Mouse (Mus musculus): ENCODE results near the gene Zfp598. TPM values are rescaled to one million over a fixed set of nuclear protein-coding genes. Genes with fewer than 3 reads are reported as not detected.

The Zfp598 gene
- 11.9 and 17.0 TPM in 2 replicates for polyA plus RNA-seq (2015; fragmentation: Nextera tagmentation; extraction: Ambion mirVana)

DNA sequence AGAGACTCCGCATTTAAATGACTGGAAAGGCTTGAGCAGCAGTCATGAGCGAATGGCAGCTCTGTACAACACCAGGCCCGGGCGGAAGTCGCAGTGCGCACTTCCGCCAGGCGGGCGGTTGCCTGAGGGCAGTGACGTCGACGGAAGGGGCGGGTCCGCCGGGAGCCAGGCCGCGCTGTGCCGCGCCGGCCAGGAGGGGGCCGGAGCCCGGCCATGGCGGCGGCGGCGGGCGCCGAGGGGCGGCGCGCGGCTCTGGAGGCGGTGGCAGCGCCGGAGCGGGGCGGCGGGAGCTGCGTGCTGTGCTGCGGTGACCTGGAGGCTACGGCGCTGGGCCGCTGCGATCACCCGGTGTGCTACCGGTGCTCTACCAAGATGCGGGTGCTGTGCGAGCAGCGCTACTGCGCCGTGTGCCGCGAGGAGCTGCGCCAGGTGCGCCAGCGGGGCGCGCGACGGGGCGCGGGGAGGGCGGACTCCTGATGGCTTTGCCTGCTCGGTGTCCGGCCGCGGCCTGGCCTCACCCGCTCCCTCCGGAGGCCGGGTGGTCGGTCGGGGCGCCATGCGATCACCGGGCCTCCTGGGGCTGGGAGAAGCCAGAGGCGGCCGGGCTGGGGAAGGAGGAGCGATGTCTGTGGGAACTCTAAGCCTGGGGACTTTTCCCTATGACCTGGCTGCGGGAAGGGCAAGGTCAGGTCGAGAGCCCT, at the start of gene Zfp598:
Gene Zfp598 (plus strand): TSS at position 143 of the 701 bp plus-strand sequence.
- peak within 1 kb of the TSS; percentile 97 for H3K9ac ChIP-seq (ENCODE audit: low read length)
- H3K27ac ChIP-seq (ENCODE audit: low read length): peak within 1 kb of the TSS; percentile 87
- peak within 1 kb of the TSS; percentile 91 for H3K4me3 ChIP-seq (ENCODE audit: low read length)
- H3K4me2 ChIP-seq (ENCODE audit: low read depth, low read length): peak within 1 kb of the TSS; percentile 79
- no peaks in the 10 kb centered on the region for H3K9me3 ChIP-seq (replicated peaks; ENCODE audit: control insufficient read depth, low read length)
- H3K27me3 ChIP-seq (ENCODE audit: control insufficient read depth, insufficient read depth, low read length): no peaks in the 10 kb centered on the region
- ATAC-seq (replicated peaks; ENCODE audit: extremely low read depth, insufficient read depth, low FRiP score): peak; percentile 98
- WGBS: 0% methylated on average over 76 of the region's 80 CpGs
- H3K4me1 ChIP-seq (ENCODE audit: control insufficient read depth, insufficient read depth, low read length): peaks cover 30% of the 10 kb centered on the region
- no peaks in the 10 kb centered on the region for H3K36me3 ChIP-seq (ENCODE audit: control insufficient read depth, insufficient read depth)

DNA sequence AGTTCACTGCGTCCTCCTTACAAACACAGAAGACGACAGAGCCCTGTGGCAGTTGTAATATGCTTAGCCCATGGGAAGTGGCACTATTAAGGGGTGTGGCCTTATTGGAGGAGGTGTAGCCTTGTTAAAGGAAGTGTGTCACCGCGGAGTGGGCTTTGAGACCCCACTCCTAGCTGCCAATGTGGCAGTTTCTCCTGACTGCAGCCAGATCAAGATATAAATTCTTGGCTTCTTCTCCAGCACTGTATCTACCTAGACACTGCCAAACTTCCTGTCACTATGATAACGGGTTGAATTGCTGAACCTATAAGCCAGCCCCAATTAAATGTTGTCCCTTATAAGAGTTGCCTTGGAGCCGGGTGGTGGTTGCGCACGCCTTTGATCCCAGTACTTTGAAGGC, 44.0 kb upstream of the Zfp598 start:
- H3K4me1 ChIP-seq (ENCODE audit: control insufficient read depth, insufficient read depth, low read length): no peaks in the 10 kb centered on the region
- no peak overlapping the region for H3K4me2 ChIP-seq (ENCODE audit: low read depth, low read length)
- peaks cover 59% of the 10 kb centered on the region for H3K36me3 ChIP-seq (ENCODE audit: control insufficient read depth, insufficient read depth)
- no peaks in the 10 kb centered on the region for H3K27me3 ChIP-seq (ENCODE audit: control insufficient read depth, insufficient read depth, low read length)
- H3K9ac ChIP-seq (ENCODE audit: low read length): no peak overlapping the region
- H3K27ac ChIP-seq (ENCODE audit: low read length): no peak overlapping the region
- WGBS: 90% methylated on average over 8 of the region's 8 CpGs
- H3K9me3 ChIP-seq (replicated peaks; ENCODE audit: control insufficient read depth, low read length): no peaks in the 10 kb centered on the region
- ATAC-seq (replicated peaks; ENCODE audit: extremely low read depth, insufficient read depth, low FRiP score): no peak
- H3K4me3 ChIP-seq (ENCODE audit: low read length): no peak overlapping the region

DNA sequence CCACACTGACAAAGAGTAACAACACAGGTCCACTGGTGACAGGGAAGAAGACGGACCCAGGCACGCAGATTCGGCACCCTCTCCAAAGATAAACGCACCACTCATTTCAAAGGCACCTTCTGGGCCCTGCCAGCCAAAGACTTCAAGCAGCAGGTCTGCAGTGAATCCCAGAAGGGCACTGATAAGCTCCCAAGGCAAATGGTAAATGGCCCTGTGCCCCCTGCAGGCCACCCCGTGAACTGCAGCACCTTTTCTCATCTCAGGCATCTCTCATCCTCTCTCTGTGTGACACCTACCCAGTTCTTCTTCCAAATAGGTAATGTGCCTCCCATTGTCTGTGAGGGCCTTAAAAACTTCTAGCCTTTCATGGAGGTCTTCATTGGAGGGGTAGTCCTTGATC, 40.8 kb upstream of the Zfp598 start:
- WGBS: 29% methylated on average over 5 of the region's 5 CpGs
- ATAC-seq (replicated peaks; ENCODE audit: extremely low read depth, insufficient read depth, low FRiP score): no peak
- H3K36me3 ChIP-seq (ENCODE audit: control insufficient read depth, insufficient read depth): peaks cover 39% of the 10 kb centered on the region

DNA sequence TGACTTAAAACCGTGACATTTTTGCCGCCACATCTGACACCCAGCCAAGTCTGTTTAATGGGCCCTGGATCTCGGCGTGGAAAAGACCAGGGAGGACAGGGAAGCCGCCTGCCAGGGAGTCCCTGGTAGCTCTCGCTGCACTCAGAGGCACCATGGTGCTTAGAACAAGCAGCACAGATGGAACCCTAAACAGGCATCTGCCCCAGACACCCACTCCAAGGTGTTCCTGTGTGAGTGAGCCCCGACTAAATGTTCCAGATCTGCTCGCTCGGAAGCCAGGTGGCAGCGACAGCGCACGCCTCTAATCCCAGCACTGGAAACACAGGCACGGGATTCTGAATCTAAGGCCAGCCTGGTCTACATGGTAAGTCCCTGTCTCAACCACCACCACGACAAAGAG, 39.4 kb upstream of the Zfp598 start:
- peaks cover 33% of the 10 kb centered on the region for H3K36me3 ChIP-seq (ENCODE audit: control insufficient read depth, insufficient read depth)
- no peak overlapping the region for H3K27ac ChIP-seq (ENCODE audit: low read length)
- H3K9ac ChIP-seq (ENCODE audit: low read length): no peak overlapping the region
- peaks cover 18% of the 10 kb centered on the region for H3K4me1 ChIP-seq (ENCODE audit: control insufficient read depth, insufficient read depth, low read length)
- no peak overlapping the region for H3K4me2 ChIP-seq (ENCODE audit: low read depth, low read length)
- H3K27me3 ChIP-seq (ENCODE audit: control insufficient read depth, insufficient read depth, low read length): 0 out of 2 replicates have a peak, but pooled peaks cover 2% of the 10 kb centered on the region
- H3K4me3 ChIP-seq (ENCODE audit: low read length): no peak overlapping the region
- 90% methylated on average over 14 of the region's 14 CpGs for WGBS
- H3K9me3 ChIP-seq (replicated peaks; ENCODE audit: control insufficient read depth, low read length): no peaks in the 10 kb centered on the region
- no peak for ATAC-seq (replicated peaks; ENCODE audit: extremely low read depth, insufficient read depth, low FRiP score)

More for the DNA sequence above, 40.8 kb upstream of the Zfp598 start:
- Histone ChIP-seq H3K4me2 (ENCODE audit: low read depth, low read length) (no peak overlapping the region), H3K9ac (ENCODE audit: low read length) (no peak overlapping the region), H3K27ac (ENCODE audit: low read length) (no peak overlapping the region), H3K4me3 (ENCODE audit: low read length) (no peak overlapping the region), H3K27me3 (ENCODE audit: control insufficient read depth, insufficient read depth, low read length) (no peaks in the 10 kb centered on the region), H3K9me3 (replicated peaks; ENCODE audit: control insufficient read depth, low read length) (no peaks in the 10 kb centered on the region), H3K4me1 (ENCODE audit: control insufficient read depth, insufficient read depth, low read length) (peaks cover 14% of the 10 kb centered on the region)

DNA sequence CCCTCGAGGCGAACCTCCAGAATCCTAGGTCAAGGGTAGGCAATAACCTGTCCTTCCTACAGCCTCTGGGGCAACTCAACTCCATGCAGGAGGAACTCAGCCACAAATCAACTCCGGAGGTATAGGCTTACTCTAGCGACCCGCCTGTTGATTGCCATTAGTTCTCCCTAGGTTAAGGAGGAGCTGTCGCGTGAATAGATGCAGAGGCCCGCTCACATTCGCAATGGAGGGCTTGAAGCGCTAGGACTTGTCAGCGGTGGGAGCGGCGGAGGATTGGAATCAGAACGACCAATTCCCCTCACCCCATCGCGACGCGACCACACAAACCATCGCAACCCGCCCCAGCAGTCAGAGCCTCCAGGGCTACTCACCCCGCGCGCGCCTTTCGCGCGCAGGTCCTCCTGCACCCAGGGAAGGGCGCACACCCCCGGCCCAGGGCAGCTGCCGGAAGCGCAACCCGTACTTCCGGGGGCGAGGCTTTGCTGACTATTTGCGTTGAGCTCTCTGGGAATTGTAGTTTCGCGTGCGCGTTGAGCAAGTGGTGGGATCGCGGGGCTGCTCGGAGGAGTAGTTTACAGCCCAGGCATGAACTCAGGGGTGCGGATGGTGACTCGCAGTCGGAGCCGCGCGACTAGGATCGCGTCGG, 37.2 kb upstream of the Zfp598 start, which contains the start of the genes Tsc2 and Nthl1:
Gene Tsc2 (minus strand): TSS at position 464 of the 646 bp plus-strand sequence.
Gene Nthl1 (plus strand): TSS at position 514 of the 646 bp plus-strand sequence.
- Histone ChIP-seq H3K4me2 (ENCODE audit: low read depth, low read length) (peak within 1 kb of the TSS; percentile 87), H3K9ac (ENCODE audit: low read length) (peak within 1 kb of the TSS; percentile 89), H3K4me1 (ENCODE audit: control insufficient read depth, insufficient read depth, low read length) (peaks cover 29% of the 10 kb centered on the region), H3K9me3 (replicated peaks; ENCODE audit: control insufficient read depth, low read length) (no peaks in the 10 kb centered on the region), H3K36me3 (ENCODE audit: control insufficient read depth, insufficient read depth) (peaks cover 20% of the 10 kb centered on the region), H3K27ac (ENCODE audit: low read length) (peak within 1 kb of the TSS; percentile 94), H3K4me3 (ENCODE audit: low read length) (peak within 1 kb of the TSS; percentile 82), H3K27me3 (ENCODE audit: control insufficient read depth, insufficient read depth, low read length) (0 out of 2 replicates have a peak, but pooled peaks cover 3% of the 10 kb centered on the region)
- ATAC-seq (replicated peaks; ENCODE audit: extremely low read depth, insufficient read depth, low FRiP score): peak; percentile 76
- WGBS: 1% methylated on average over 49 of the region's 51 CpGs

DNA sequence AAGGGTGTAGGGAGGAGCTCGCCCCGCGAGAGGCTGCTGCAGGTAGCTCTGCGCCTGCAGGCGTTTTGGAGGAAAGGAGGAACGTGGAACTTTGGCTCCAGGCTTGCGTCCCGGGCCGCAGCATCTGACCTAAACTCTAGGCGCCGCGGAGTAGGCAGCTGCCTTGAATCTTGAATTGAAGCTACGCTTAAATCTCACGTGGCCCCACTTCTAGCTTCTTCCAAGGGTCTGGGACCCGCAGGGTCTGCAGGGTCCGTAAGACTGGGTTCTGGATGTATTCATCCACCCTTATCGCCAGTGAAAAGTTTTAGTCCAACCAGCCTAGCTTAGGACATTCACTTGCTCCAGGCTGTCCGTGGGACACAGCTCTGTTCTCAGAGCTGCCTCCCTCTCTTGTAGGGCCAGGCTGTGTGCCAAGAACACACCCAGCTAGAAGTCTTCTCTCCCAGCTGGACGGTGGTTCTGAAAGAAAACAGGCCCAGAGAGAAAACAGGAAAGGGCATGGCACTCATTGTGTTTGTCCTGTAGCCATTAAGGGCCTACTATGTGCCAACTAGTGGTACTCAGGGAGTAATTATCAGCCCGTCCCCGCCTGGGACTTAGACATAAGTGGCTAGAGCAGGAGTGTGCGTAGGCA, 36.6 kb upstream of the Zfp598 start:
- peaks cover 17% of the 10 kb centered on the region for H3K36me3 ChIP-seq (ENCODE audit: control insufficient read depth, insufficient read depth)
- WGBS: 5% methylated on average over 22 of the region's 22 CpGs
- no peaks in the 10 kb centered on the region for H3K9me3 ChIP-seq (replicated peaks; ENCODE audit: control insufficient read depth, low read length)
- peaks cover 29% of the 10 kb centered on the region for H3K4me1 ChIP-seq (ENCODE audit: control insufficient read depth, insufficient read depth, low read length)
- 0 out of 2 replicates have a peak, but pooled peaks cover 3% of the 10 kb centered on the region for H3K27me3 ChIP-seq (ENCODE audit: control insufficient read depth, insufficient read depth, low read length)
- peak overlapping the region; percentile 87 for H3K4me2 ChIP-seq (ENCODE audit: low read depth, low read length)
- H3K9ac ChIP-seq (ENCODE audit: low read length): peak overlapping the region; percentile 89
- peak; percentile 64 for ATAC-seq (replicated peaks; ENCODE audit: extremely low read depth, insufficient read depth, low FRiP score)
- H3K27ac ChIP-seq (ENCODE audit: low read length): peak overlapping the region; percentile 94
- H3K4me3 ChIP-seq (ENCODE audit: low read length): peak overlapping the region; percentile 82

DNA sequence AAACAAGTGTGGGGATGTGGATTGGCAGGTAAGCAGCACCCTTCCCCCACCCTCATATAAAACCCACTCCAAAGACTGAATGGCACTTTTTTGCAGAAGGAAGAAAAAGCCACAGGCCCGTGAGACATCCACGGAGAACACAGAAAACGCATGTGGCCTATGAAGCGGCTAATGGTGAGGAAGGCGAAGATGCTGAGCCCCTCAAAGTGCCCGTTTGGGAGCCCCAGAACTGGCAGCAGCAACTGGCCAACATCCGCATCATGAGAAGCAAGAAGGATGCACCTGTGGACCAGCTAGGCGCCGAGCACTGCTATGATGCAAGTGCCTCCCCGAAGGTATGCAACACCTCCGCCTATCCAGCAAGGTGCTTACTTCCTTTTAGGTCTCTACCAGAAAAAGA, 35.7 kb upstream of the Zfp598 start:
- no peak overlapping the region for H3K4me2 ChIP-seq (ENCODE audit: low read depth, low read length)
- no peak for ATAC-seq (replicated peaks; ENCODE audit: extremely low read depth, insufficient read depth, low FRiP score)
- no peaks in the 10 kb centered on the region for H3K9me3 ChIP-seq (replicated peaks; ENCODE audit: control insufficient read depth, low read length)
- 0 out of 2 replicates have a peak, but pooled peaks cover 3% of the 10 kb centered on the region for H3K27me3 ChIP-seq (ENCODE audit: control insufficient read depth, insufficient read depth, low read length)
- WGBS: 91% methylated on average over 11 of the region's 11 CpGs
- no peak overlapping the region for H3K9ac ChIP-seq (ENCODE audit: low read length)
- peaks cover 17% of the 10 kb centered on the region for H3K36me3 ChIP-seq (ENCODE audit: control insufficient read depth, insufficient read depth)
- H3K4me1 ChIP-seq (ENCODE audit: control insufficient read depth, insufficient read depth, low read length): peaks cover 29% of the 10 kb centered on the region
- peak overlapping the region; percentile 94 for H3K27ac ChIP-seq (ENCODE audit: low read length)
- H3K4me3 ChIP-seq (ENCODE audit: low read length): no peak overlapping the region

DNA sequence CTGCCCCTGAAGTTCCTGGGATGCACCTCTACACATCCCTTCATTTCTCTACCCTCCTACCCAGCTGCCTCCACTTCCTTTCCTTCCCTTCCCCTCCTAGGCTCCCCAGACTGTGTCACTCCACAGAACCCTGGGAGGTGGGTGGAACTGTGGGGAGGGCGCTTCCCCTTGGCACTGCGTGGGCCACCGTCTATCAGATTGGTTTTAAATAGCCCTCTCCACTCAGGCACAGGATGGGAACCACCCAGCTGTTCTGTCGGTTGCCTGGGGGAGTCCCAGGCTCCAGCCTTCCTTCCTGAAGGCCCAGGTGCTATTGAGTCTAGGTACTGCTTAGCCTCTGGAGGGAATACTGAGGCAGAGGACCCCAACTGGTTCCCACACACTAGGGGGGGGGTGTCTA, 34.5 kb upstream of the Zfp598 start:
- ATAC-seq (replicated peaks; ENCODE audit: extremely low read depth, insufficient read depth, low FRiP score): no peak
- Histone ChIP-seq H3K27me3 (ENCODE audit: control insufficient read depth, insufficient read depth, low read length) (0 out of 2 replicates have a peak, but pooled peaks cover 3% of the 10 kb centered on the region), H3K9me3 (replicated peaks; ENCODE audit: control insufficient read depth, low read length) (no peaks in the 10 kb centered on the region), H3K4me2 (ENCODE audit: low read depth, low read length) (no peak overlapping the region), H3K9ac (ENCODE audit: low read length) (no peak overlapping the region), H3K4me3 (ENCODE audit: low read length) (no peak overlapping the region), H3K4me1 (ENCODE audit: control insufficient read depth, insufficient read depth, low read length) (peaks cover 29% of the 10 kb centered on the region), H3K36me3 (ENCODE audit: control insufficient read depth, insufficient read depth) (peaks cover 7% of the 10 kb centered on the region; the same call in 1 of the 2 replicates), H3K27ac (ENCODE audit: low read length) (no peak overlapping the region)
- 45% methylated on average over 4 of the region's 4 CpGs for WGBS
